Mouse (Mus musculus) liver, postnatal 0 days (tissue): ENCODE measurements around the gene Endog.
A peak's percentile ranks its signal among the peaks of the same experiment; 100 is the strongest.

Experiments
- CTCF ChIP-seq: sonication (generic); IDR thresholded peaks from 2 replicates; pipeline ENCODE4 v1.5.1; 2016; ENCODE audit warnings: antibody characterized with exemption, low read depth
- EP300 ChIP-seq: IDR thresholded peaks from 2 replicates; pipeline ENCODE4 v1.6.1; 2016; ENCODE audit warnings: antibody characterized with exemption, low read depth, mild to moderate bottlenecking

DNA sequence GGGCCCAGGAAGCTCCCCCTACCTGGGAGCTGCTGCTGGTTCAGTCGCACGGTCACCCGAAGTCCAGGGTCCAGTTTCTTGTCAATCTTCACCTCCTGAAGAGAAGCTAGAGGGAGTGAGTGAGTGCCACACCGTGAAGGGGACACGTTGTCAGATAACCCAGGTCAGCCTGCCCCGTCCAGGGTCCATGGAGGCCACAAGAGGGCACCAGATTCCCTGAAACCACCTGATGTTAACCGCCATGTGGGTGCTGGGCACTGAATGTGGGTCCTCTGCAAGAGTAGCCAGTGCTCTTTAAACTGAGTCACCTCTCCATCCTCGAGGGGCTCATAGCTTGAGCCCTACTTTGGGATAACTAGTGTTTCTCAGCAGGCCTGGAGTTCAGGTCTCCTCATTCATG lies 4.6 kb downstream of the Endog start:
- TF ChIP-seq CTCF (peak; percentile 52), EP300 (no peak)
